27 mouse cellular contexts compared by ENCODE assay signal in the genomic region with DNA sequence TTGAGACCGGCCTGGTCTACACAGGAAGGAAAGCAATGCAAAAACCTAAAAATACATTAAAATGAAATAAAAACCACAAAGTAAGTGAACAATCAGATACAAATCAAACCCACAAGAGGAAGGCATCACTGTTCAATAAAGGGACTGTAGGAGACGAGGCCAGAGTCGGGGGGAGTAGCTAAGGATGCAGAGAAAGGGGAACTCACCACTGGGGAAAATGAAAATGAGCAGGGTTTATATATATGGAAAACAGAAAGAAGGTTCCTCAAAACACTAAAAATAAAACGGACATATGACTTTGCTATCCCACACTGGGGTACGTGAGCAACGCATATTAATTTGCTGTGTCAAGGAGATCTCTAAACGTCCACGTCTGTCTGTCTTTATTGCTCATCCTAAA. TPM values are rescaled to one million over a fixed set of nuclear protein-coding genes. Genes with fewer than 3 reads are reported as not detected.
DNase-seq lines count a peak whose midpoint lies in the region; ATAC-seq and TF ChIP-seq lines count a peak whose summit lies in the region.
"Had no signal": no experiment of that assay in that cellular context is flagged by ENCODE, and none has a peak within 500 bp of the region (broad histone marks: within the 10 kb centered on the region; RNA-seq: fewer than 3 reads in every experiment).

No protein-coding gene starts in this region.

- H3K36me3 ChIP-seq in MEL (ENCODE audit: control insufficient read depth in 1 of 2, insufficient read depth in 2 of 2, low read length in 2 of 2) = peaks cover 0 to 18% of the 10 kb centered on the region in 2 experiments; a peak in 2 of 4 replicates
- H3K36me3 ChIP-seq: embryonic facial prominence, embryonic 12.5 days; embryonic facial prominence, embryonic 15.5 days; forebrain, embryonic 12.5 days; forebrain, embryonic 15.5 days; heart, embryonic 12.5 days; heart, embryonic 15.5 days had no signal

- no peak for TF ChIP-seq RAD21 in MEL (IDR thresholded peaks at IDR 0.05; ENCODE audit: low read depth, low read length)

- H3K27me3 ChIP-seq in MEL (ENCODE audit: control insufficient read depth in 1 of 2, insufficient read depth in 2 of 2, low read length in 2 of 2) = no peaks in the 10 kb centered on the region
- H3K27me3 ChIP-seq: embryonic facial prominence, embryonic 12.5 days; embryonic facial prominence, embryonic 15.5 days; forebrain, embryonic 12.5 days; forebrain, embryonic 15.5 days; heart, embryonic 12.5 days; heart, embryonic 15.5 days had no signal

- no peak overlapping the region for H3K4me3 ChIP-seq in MEL (ENCODE audit: control insufficient read depth in 1 of 2, insufficient read depth in 1 of 2, low read depth in 2 of 2, low read length in 2 of 2)
- H3K4me3 ChIP-seq: embryonic facial prominence, embryonic 12.5 days; embryonic facial prominence, embryonic 15.5 days; forebrain, embryonic 12.5 days; forebrain, embryonic 15.5 days; heart, embryonic 12.5 days; heart, embryonic 15.5 days had no signal

- intact Hi-C loops in left cerebral cortex, postnatal 10 days (cut with DNase I) = no loop called here

- H3K27ac ChIP-seq in MEL (ENCODE audit: control insufficient read depth, low read depth, low read length) = no peak overlapping the region
- H3K27ac ChIP-seq: embryonic facial prominence, embryonic 12.5 days; embryonic facial prominence, embryonic 15.5 days; forebrain, embryonic 12.5 days; forebrain, embryonic 15.5 days; heart, embryonic 15.5 days; hindbrain, embryonic 14.5 days; hindbrain, postnatal 0 days had no signal

- peaks cover 8 to 13% of the 10 kb centered on the region in 2 experiments for H3K4me1 ChIP-seq in MEL (ENCODE audit: control insufficient read depth in 1 of 2, insufficient read depth in 2 of 2, low read length in 2 of 2)
- H3K4me1 ChIP-seq: embryonic facial prominence, embryonic 12.5 days; forebrain, embryonic 12.5 days; forebrain, embryonic 15.5 days; heart, embryonic 12.5 days; heart, embryonic 15.5 days had no signal

- no peaks in the 10 kb centered on the region for H3K79me2 ChIP-seq in MEL (ENCODE audit: control insufficient read depth, insufficient read depth, low read length, poor library complexity)

- H3K9ac ChIP-seq in MEL (ENCODE audit: control insufficient read depth, low read depth, low read length, poor library complexity, severe bottlenecking) = no peak overlapping the region
- H3K9ac ChIP-seq: embryonic facial prominence, embryonic 12.5 days; embryonic facial prominence, embryonic 15.5 days; forebrain, embryonic 12.5 days; forebrain, embryonic 15.5 days; heart, embryonic 12.5 days; heart, embryonic 15.5 days; hindbrain, embryonic 14.5 days had no signal

- ATAC-seq in granulocyte monocyte progenitor cell, adult 5-6 weeks (replicated peaks; ENCODE audit: poor library complexity, severe bottlenecking) = peak; percentile 91
- peak; percentile 75 for ATAC-seq in megakaryocyte, adult 5-6 weeks (ENCODE audit: poor library complexity, severe bottlenecking)
- ATAC-seq: forebrain, embryonic 15.5 days; hindbrain, postnatal 0 days; inflammation-experienced regulatory T-cells, adult 6 months; intestine, embryonic 16.5 days had no signal

- no peak for TF ChIP-seq EP300 in MEL (IDR thresholded peaks at IDR 0.05; ENCODE audit: low read depth in 1 of 2, low read length in 2 of 2)

- H3K9me3 ChIP-seq in MEL (replicated peaks; ENCODE audit: insufficient read depth, low read length) = no peaks in the 10 kb centered on the region
- H3K9me3 ChIP-seq: embryonic facial prominence, embryonic 12.5 days; embryonic facial prominence, embryonic 15.5 days; forebrain, embryonic 12.5 days; forebrain, embryonic 15.5 days; heart, embryonic 12.5 days; heart, embryonic 15.5 days had no signal

- no peak; a peak in 1 of 4 replicates for TF ChIP-seq POLR2A in MEL (IDR thresholded peaks at IDR 0.05; ENCODE audit: control insufficient read depth in 1 of 2, insufficient read depth in 1 of 2, low read depth in 1 of 2, low read length in 2 of 2, poor library complexity in 1 of 2)

- TF ChIP-seq CTCF in MEL (IDR thresholded peaks at IDR 0.05 in 2 of 3, conservative IDR thresholded peaks at IDR 0.05 in 1 of 3; ENCODE audit: control insufficient read depth in 1 of 3, insufficient read depth in 1 of 3, low read depth in 2 of 3, low read length in 3 of 3, poor library complexity in 1 of 3, severe bottlenecking in 1 of 3) = no peak

- DNase-seq in MEL (ENCODE audit: low read depth, low spot score) = peak; percentile 81
- DNase-seq in thymus, postnatal 14 days = no peak
- DNase-seq in left cerebral cortex, postnatal 10 days (ENCODE audit: extremely low spot score in 1 of 2, low spot score in 2 of 2) = no peak
- no peak for DNase-seq in adipocyte (ENCODE audit: low spot score)
- no peak for DNase-seq in urinary bladder, adult 2 months (ENCODE audit: low spot score)
- DNase-seq: adrenal gland, adult 8-10 months; adrenal gland, postnatal 25 days; cerebellum, adult 18-20 months; cerebellum, adult 9-10 months; cerebellum, postnatal 14 days; heart, adult 18-20 months; heart, postnatal 10 days; heart, postnatal 36 days had no signal

TF ChIP-seq in MEL, 35 proteins besides CTCF, POLR2A, EP300 and RAD21:
- TF ChIP-seq MAX (IDR thresholded peaks at IDR 0.05; ENCODE audit: low read length) = no peak
- no peak for TF ChIP-seq ZNF384 (IDR thresholded peaks at IDR 0.05; ENCODE audit: low read depth, low read length)
- TF ChIP-seq SMC3 (IDR thresholded peaks at IDR 0.05; ENCODE audit: low read depth, low read length) = no peak
- no peak for TF ChIP-seq ZKSCAN1 (IDR thresholded peaks at IDR 0.05; ENCODE audit: low read depth, low read length)
- no peak for TF ChIP-seq BHLHE40 (IDR thresholded peaks at IDR 0.05; ENCODE audit: borderline replicate concordance, low read depth, low read length)
- TF ChIP-seq TBP (IDR thresholded peaks at IDR 0.05; ENCODE audit: low read depth, low read length) = no peak
- no peak for TF ChIP-seq E2F4 (IDR thresholded peaks at IDR 0.05; ENCODE audit: borderline replicate concordance, low read depth, low read length)
- no peak for TF ChIP-seq MAFK (IDR thresholded peaks at IDR 0.05; ENCODE audit: borderline replicate concordance, low read depth, low read length)

RNA-seq across cellular contexts. Expression of gene Mrpl4, which starts 5.5 kb away (rescaled TPM):
- total RNA-seq in MEL (2012; rRNA removed) = 280 and 282 TPM in 2 replicates
- 100 to 1,000 TPM in 1 of 2 experiments, not detected in 1; 474 TPM for polyA plus RNA-seq in MEL (2012; ENCODE audit: insufficient read depth in 1 of 2, insufficient read length in 2 of 2, low read depth in 1 of 2, low replicate concordance in 2 of 2, missing spikeins in 1 of 2)
- total RNA-seq in granulocyte monocyte progenitor cell, adult 5-6 weeks (2014; fragmentation: Nextera tagmentation) = 44.8 and 73.4 TPM in 2 replicates
- total RNA-seq in granulocyte monocyte progenitor cell, adult 5-6 weeks (2017) = 44.5 and 46.0 TPM in 2 replicates
- total RNA-seq in megakaryocyte, adult 5-6 weeks (2015) = 47.3 and 63.6 TPM in 2 replicates
- 44.5 and 50.3 TPM in 2 replicates for total RNA-seq in megakaryocyte, adult 5-6 weeks (2017)
- total RNA-seq in left cerebral cortex, postnatal 10 days (2021) = 10 to 100 TPM; 53.3 to 56.0 TPM
- polyA plus RNA-seq in urinary bladder, adult 2 months (2012; rRNA removed) = 78.8 and 88.8 TPM in 2 replicates

RNA-seq across cellular contexts. Expression of gene Icam1, which starts 18.7 kb away (rescaled TPM):
- 24.4 and 26.0 TPM in 2 replicates for total RNA-seq in MEL (2012; rRNA removed)
- polyA plus RNA-seq in MEL (2012; ENCODE audit: insufficient read depth in 1 of 2, insufficient read length in 2 of 2, low read depth in 1 of 2, low replicate concordance in 2 of 2, missing spikeins in 1 of 2) = 10 to 100 TPM in 1 of 2 experiments, not detected in 1; 31.0 TPM
- total RNA-seq in granulocyte monocyte progenitor cell, adult 5-6 weeks (2014; fragmentation: Nextera tagmentation) = 11.6 and 14.7 TPM in 2 replicates
- 5.9 and 8.0 TPM in 2 replicates for total RNA-seq in granulocyte monocyte progenitor cell, adult 5-6 weeks (2017)
- total RNA-seq in megakaryocyte, adult 5-6 weeks (2015) = 9.6 and 15.3 TPM in 2 replicates
- 19.5 and 20.5 TPM in 2 replicates for total RNA-seq in megakaryocyte, adult 5-6 weeks (2017)
- total RNA-seq in left cerebral cortex, postnatal 10 days (2021) = 1 to 10 TPM; 3.1 to 3.3 TPM
- polyA plus RNA-seq in urinary bladder, adult 2 months (2012; rRNA removed) = 27.4 and 28.7 TPM in 2 replicates

RNA-seq across cellular contexts. Expression of gene S1pr2, which starts 20.5 kb away (rescaled TPM):
- 6.4 and 6.6 TPM in 2 replicates for total RNA-seq in MEL (2012; rRNA removed)
- 10 to 100 TPM in 1 of 2 experiments, not detected in 1; 27.4 TPM for polyA plus RNA-seq in MEL (2012; ENCODE audit: insufficient read depth in 1 of 2, insufficient read length in 2 of 2, low read depth in 1 of 2, low replicate concordance in 2 of 2, missing spikeins in 1 of 2)
- total RNA-seq in granulocyte monocyte progenitor cell, adult 5-6 weeks (2014; fragmentation: Nextera tagmentation) = 3.7 and 11.0 TPM in 2 replicates
- total RNA-seq in granulocyte monocyte progenitor cell, adult 5-6 weeks (2017) = 3.2 and 3.4 TPM in 2 replicates
- 7.5 and 8.9 TPM in 2 replicates for total RNA-seq in megakaryocyte, adult 5-6 weeks (2015)
- 2.8 and 3.0 TPM in 2 replicates for total RNA-seq in megakaryocyte, adult 5-6 weeks (2017)
- 1 to 10 TPM; 1.5 to 1.6 TPM for total RNA-seq in left cerebral cortex, postnatal 10 days (2021)
- 11.6 and 11.7 TPM in 2 replicates for polyA plus RNA-seq in urinary bladder, adult 2 months (2012; rRNA removed)

RNA-seq across cellular contexts. Expression of gene Icam4, which starts 32.1 kb away (rescaled TPM):
- 259 and 260 TPM in 2 replicates for total RNA-seq in MEL (2012; rRNA removed)
- polyA plus RNA-seq in MEL (2012; ENCODE audit: insufficient read depth in 1 of 2, insufficient read length in 2 of 2, low read depth in 1 of 2, low replicate concordance in 2 of 2, missing spikeins in 1 of 2) = 100 to 1,000 TPM; 193 to 268 TPM
- 2.1 and 2.3 TPM in 2 replicates for total RNA-seq in granulocyte monocyte progenitor cell, adult 5-6 weeks (2014; fragmentation: Nextera tagmentation)
- total RNA-seq in granulocyte monocyte progenitor cell, adult 5-6 weeks (2017) = 0.31 and 1.2 TPM in 2 replicates
- total RNA-seq in megakaryocyte, adult 5-6 weeks (2015) = 0.91 and 1.1 TPM in 2 replicates
- 0.44 and 2.4 TPM in 2 replicates for total RNA-seq in megakaryocyte, adult 5-6 weeks (2017)
- under 1 TPM in 1 of 2 experiments, not detected in 1; 0.63 TPM for total RNA-seq in left cerebral cortex, postnatal 10 days (2021)
- 1.1 and 1.5 TPM in 2 replicates for polyA plus RNA-seq in urinary bladder, adult 2 months (2012; rRNA removed)
- total RNA-seq: gastrocnemius, postnatal 4 days; hindbrain, postnatal 0 days had no signal

RNA-seq across cellular contexts. Expression of gene Icam5, which starts 34.8 kb away (rescaled TPM):
- 4.8 TPM in 2 replicates for total RNA-seq in MEL (2012; rRNA removed)
- 1 to 10 TPM in 1 of 2 experiments, not detected in 1; 9.5 TPM for polyA plus RNA-seq in MEL (2012; ENCODE audit: insufficient read depth in 1 of 2, insufficient read length in 2 of 2, low read depth in 1 of 2, low replicate concordance in 2 of 2, missing spikeins in 1 of 2)
- total RNA-seq in granulocyte monocyte progenitor cell, adult 5-6 weeks (2014; fragmentation: Nextera tagmentation) = 0.36 TPM in 1 of 2 replicates, not detected in the other
- 0.04 TPM in 1 of 2 replicates, not detected in the other for total RNA-seq in granulocyte monocyte progenitor cell, adult 5-6 weeks (2017)
- total RNA-seq in megakaryocyte, adult 5-6 weeks (2015) = not detected in 2 replicates
- not detected in 2 replicates for total RNA-seq in megakaryocyte, adult 5-6 weeks (2017)
- total RNA-seq in left cerebral cortex, postnatal 10 days (2021) = 100 to 1,000 TPM; 204 to 220 TPM
- 1.2 TPM in 2 replicates for polyA plus RNA-seq in urinary bladder, adult 2 months (2012; rRNA removed)
- total RNA-seq: heart, adult 18-20 months; heart, postnatal 36 days had no signal
- polyA plus RNA-seq: heart, embryonic 12.5 days; hindbrain, embryonic 11.5 days had no signal
